In genomic region chr5:25528851-25529528, GRCm38 (mm10) we compare ENCODE assay signal across 7 mouse cellular contexts. TPM values are rescaled to one million over a fixed set of nuclear protein-coding genes. Genes with fewer than 3 reads are reported as not detected.
A peak's percentile ranks its signal among the peaks of the same experiment; 100 is the strongest.
DNase-seq lines count a peak whose midpoint lies in the region; ATAC-seq and TF ChIP-seq lines count a peak whose summit lies in the region.

No protein-coding gene starts in this region.

- no peaks in the 10 kb centered on the region for H3K9me3 ChIP-seq in hindbrain, embryonic 10.5 days
- H3K9me3 ChIP-seq in liver, embryonic 16.5 days (replicated peaks; ENCODE audit: control insufficient read depth, low read length) = no peaks in the 10 kb centered on the region

- 7% methylated on average over 22 of the region's 22 CpGs for WGBS in lung, adult 2 months
- WGBS in hindbrain, embryonic 10.5 days = 10% methylated on average over 22 of the region's 22 CpGs
- WGBS in liver, embryonic 16.5 days (ENCODE audit: insufficient replicate concordance) = 8% methylated on average over 22 of the region's 22 CpGs

- H3K4me1 ChIP-seq in lung, adult 2 months (ENCODE audit: control insufficient read depth, insufficient read depth, low read length) = no peaks in the 10 kb centered on the region
- H3K4me1 ChIP-seq in hindbrain, embryonic 10.5 days (replicated peaks) = peaks cover 28% of the 10 kb centered on the region
- peaks cover 30% of the 10 kb centered on the region for H3K4me1 ChIP-seq in liver, embryonic 16.5 days (ENCODE audit: control insufficient read depth, low read depth, low read length)

- H3K9ac ChIP-seq in liver, embryonic 16.5 days (ENCODE audit: low read depth, low read length) = peak overlapping the region; percentile 69

- peak overlapping the region; percentile 69 for H3K4me3 ChIP-seq in lung, adult 2 months (replicated peaks; ENCODE audit: extremely low read depth, low read depth, low read length)
- peak overlapping the region; percentile 70 for H3K4me3 ChIP-seq in hindbrain, embryonic 10.5 days
- H3K4me3 ChIP-seq in liver, embryonic 16.5 days (ENCODE audit: low read depth, low read length) = peak overlapping the region; percentile 77

- TF ChIP-seq CTCF in lung, adult 2 months (IDR thresholded peaks at IDR 0.05; ENCODE audit: insufficient read depth, low read length) = no peak

- peak; percentile 7 for ATAC-seq in liver, embryonic 16.5 days (ENCODE audit: low read depth)

- intact Hi-C loops in gastrocnemius, postnatal 14 days (cut with DNase I; ENCODE audit: low total_unique reads) = no loop called here

- H3K27me3 ChIP-seq in hindbrain, embryonic 10.5 days (ENCODE audit: insufficient read depth, poor library complexity, severe bottlenecking) = no peaks in the 10 kb centered on the region
- H3K27me3 ChIP-seq in liver, embryonic 16.5 days (ENCODE audit: control insufficient read depth, insufficient read depth, low read depth, low read length) = no peaks in the 10 kb centered on the region

- peak overlapping the region; percentile 95 for H3K27ac ChIP-seq in hindbrain, embryonic 10.5 days
- peak overlapping the region; percentile 64 for H3K27ac ChIP-seq in liver, embryonic 16.5 days (ENCODE audit: low read length)

- DNase-seq in lung, adult 2 months = no peak
- DNase-seq in lung, postnatal 10 days = no peak
- DNase-seq in c-Kit-positive CD71-positive TER-119-positive erythroid progenitor cells, embryonic 14.5 days (ENCODE audit: low spot score) = peak; percentile 13
- DNase-seq in hindbrain, embryonic 10.5 days (ENCODE audit: low spot score) = no peak
- DNase-seq in gastrocnemius, postnatal 14 days = no peak
- DNase-seq in embryo, embryonic 9.5 days (ENCODE audit: extremely low spot score) = no peak

- no peak for TF ChIP-seq POLR2A in lung, adult 2 months (IDR thresholded peaks at IDR 0.05; ENCODE audit: borderline replicate concordance, extremely low read depth, low read depth, low read length)

- H3K36me3 ChIP-seq in hindbrain, embryonic 10.5 days = no peaks in the 10 kb centered on the region
- H3K36me3 ChIP-seq in liver, embryonic 16.5 days (ENCODE audit: control insufficient read depth, insufficient read depth) = no peaks in the 10 kb centered on the region

- peak overlapping the region; percentile 92 for H3K4me2 ChIP-seq in liver, embryonic 16.5 days (ENCODE audit: low read depth, low read length)

RNA-seq across cellular contexts. Expression of gene Cct8l1, which starts 13.1 kb away (rescaled TPM):
- not detected in 2 replicates for polyA plus RNA-seq in lung, adult 2 months (2012; rRNA removed)
- not detected in 2 replicates for polyA plus RNA-seq in hindbrain, embryonic 10.5 days (2016; fragmentation: Nextera tagmentation; extraction: Ambion mirVana)
- not detected in 2 replicates for polyA plus RNA-seq in liver, embryonic 16.5 days (2015; fragmentation: Nextera tagmentation; extraction: Ambion mirVana)
- total RNA-seq in gastrocnemius, postnatal 14 days (2021) = not detected

RNA-seq across cellular contexts. Expression of gene Kmt2c, which starts 30.4 kb away (rescaled TPM):
- polyA plus RNA-seq in lung, adult 2 months (2012; rRNA removed) = 13.6 and 19.0 TPM in 2 replicates
- polyA plus RNA-seq in hindbrain, embryonic 10.5 days (2016; fragmentation: Nextera tagmentation; extraction: Ambion mirVana) = 12.2 and 12.5 TPM in 2 replicates
- 5.3 TPM in 2 replicates for polyA plus RNA-seq in liver, embryonic 16.5 days (2015; fragmentation: Nextera tagmentation; extraction: Ambion mirVana)
- total RNA-seq in gastrocnemius, postnatal 14 days (2021) = 10 to 100 TPM; 24.9 to 27.6 TPM
